Mouse (Mus musculus): ENCODE measurements around the gene Dclre1a.
A peak's percentile ranks its signal among the peaks of the same experiment; 100 is the strongest.

Gene Dclre1a

DNA sequence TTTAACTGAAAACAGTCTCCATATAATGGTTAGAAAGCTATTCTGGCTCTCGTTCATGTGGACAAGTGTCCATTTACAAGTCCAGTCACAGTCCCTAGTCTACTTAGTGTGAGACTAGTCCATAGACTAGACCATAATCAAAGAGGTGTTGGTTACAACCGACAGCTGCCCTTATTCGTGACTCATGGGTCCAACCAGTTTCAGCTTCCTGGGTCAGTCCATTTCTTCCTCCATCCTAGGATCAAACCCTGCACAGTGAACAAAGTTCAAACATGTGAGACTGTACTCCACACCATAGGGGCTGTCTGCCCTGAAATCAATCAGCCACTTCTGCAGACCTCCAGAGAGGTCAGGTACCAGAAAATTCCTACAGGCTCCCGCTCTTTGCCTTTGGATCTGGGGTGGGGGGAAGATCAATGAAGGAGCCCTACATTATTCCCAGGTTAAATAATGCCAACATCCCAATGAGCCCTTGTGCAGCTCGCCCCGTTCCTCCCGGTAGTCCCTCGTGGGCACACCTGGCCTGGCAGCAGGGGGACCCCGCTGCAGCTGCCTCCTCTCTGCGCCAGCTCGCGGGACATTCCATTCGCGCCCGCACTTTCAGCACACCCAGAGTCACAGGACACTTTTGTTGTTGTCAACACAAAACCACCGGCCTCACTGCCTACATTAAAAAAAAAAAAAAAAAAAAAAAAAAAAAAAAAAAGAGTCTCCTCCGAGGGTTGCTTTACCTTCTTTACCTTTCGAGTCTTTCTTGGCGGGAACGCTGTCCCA is at the start of gene Dclre1a:
Gene Dclre1a (minus strand): TSS at position 767 of the 774 bp plus-strand sequence.
- peak; percentile 39 for DNase-seq (ENCODE audit: low spot score)

DNA sequence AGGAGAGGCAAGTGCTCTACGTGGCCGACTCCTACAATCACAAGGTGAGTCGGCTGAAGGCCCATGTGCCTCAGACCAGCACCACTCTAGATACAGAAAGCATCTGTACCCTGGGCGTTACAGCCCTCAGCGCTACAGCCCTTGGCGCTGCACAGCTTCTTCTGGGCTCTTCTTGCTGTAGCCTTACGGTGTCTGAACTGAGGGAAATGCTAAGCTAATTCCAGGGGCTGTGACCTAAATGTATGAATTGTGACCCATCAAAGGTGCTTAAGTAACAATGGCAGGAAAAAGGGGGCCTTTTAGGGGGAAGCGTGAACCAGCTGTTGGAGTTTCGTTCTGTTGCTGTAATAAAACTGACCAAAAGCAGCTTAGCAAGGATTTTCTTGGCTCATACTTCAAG is 44.5 kb upstream of the Dclre1a start:
- no peak for DNase-seq (ENCODE audit: low spot score)

DNA sequence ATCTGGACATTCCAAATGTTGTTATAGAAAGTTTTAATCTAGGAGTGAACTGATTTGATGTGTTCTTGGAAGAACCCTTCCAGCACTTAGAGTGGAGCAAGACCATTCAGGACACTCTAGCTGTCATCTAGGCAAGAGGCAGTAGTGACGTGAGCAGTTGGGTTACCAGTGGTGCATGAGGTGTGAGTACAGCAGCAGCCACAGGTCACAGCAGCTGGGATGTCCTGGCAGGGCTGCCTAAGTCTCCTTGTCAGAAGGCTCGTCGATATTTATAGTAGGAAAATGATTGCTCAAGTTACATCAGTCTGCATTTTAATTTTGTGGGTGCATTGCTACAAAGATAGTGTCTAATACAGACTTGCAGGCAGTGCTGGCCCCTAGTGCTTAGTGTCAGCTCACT is 42.2 kb upstream of the Dclre1a start:
- DNase-seq (ENCODE audit: low spot score), result no peak

DNA sequence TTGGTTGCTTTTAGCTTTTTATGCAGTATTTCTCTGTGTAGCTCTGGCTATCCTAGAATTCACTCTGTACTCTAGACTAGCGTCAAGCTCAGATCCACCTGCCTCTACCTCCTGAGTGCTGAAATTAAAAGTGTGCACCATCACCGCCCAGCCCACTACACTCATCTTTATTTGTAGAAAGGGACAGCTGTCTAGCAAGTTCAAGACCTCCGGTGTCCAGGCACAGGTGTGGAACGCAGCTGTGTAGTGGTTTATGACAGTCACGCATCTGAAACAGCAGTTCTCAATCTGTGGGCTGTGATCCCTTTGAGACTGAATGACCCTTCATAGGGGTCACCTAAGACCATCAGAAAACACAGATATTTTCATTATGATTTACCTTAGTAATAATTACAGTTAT is 41.4 kb upstream of the Dclre1a start:
- DNase-seq (ENCODE audit: low spot score), result no peak

DNA sequence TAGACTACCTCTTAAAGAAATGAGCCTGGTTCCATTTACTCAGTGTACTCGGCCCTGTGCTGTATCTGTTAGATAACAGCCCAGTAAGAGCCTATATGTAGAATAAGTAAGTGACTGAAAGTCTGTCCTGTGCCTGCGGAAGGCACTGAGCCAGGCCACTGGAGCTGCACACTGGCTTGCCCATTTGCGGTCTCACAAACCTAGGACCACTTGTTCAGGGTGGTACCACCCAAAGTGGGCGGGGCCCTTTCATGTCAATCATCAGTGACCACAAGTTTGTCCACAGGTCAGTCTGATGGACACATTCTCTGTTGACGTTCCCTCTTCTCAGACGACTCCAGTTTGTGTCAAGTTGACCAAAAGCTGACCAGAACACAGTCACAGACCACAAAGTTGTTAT is 41.0 kb upstream of the Dclre1a start:
- DNase-seq (ENCODE audit: low spot score), result no peak

DNA sequence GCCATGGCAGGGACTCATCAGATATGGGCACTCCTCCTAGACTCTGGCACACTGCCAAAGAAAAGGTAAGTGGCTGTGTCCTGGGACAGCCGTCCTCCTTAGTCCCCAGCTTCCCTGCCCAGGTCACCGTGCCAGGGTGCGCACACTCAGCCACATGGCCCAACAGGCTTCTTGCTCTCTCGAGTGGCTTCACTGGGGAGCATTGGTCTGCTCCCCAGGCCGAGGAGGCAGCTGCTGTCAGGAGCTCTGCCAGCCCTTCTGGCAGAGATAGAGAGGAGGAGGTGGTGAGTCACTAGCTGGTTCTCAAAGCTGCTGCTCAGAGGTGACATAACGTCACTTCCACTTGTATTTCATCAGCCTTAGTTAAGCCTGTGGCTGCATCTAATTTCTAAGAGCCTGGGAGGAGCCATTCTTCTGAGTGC is 40.2 kb upstream of the Dclre1a start:
- peak; percentile 91 for DNase-seq (ENCODE audit: low spot score)

DNA sequence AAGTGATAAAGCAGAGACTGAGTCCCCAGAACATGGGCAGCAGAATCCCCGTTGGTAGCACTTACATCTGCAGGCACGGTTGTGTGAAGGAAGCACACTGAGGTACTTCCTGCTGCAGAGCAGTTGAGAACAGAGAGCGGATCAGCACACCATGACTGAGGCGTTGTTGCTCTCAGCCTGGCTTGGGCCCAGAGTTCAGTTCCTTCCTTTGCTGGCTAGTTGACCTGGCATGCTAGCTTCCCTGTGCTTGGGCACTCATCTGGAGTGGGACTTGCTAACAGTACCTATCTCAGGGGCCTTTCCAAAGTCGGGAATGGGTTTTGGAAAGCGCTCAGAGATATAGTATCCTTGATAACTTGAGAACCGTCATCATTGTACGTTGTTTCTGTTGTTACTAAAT is 38.3 kb upstream of the Dclre1a start:
- no peak for DNase-seq (ENCODE audit: low spot score)

DNA sequence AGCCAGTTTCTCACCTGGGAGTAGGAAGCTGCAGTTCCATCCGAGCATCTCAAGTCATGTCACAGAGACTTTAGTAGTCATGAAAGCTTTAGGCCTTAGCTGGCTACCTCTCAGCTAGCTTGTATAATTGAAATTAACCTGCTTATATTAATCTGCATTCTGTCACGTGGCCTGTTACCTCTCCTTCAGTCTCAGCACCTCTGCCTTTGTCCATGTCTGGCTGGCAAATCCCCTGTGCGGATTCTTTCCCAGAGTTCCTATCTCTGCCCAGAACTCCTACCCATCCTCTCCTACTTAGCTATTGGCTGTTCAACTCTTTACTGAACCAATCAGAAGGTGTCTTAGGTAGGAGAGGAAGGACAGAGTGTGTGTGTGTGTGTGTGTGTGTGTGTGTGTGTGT is 36.3 kb upstream of the Dclre1a start:
- no peak for DNase-seq (ENCODE audit: low spot score)

DNA sequence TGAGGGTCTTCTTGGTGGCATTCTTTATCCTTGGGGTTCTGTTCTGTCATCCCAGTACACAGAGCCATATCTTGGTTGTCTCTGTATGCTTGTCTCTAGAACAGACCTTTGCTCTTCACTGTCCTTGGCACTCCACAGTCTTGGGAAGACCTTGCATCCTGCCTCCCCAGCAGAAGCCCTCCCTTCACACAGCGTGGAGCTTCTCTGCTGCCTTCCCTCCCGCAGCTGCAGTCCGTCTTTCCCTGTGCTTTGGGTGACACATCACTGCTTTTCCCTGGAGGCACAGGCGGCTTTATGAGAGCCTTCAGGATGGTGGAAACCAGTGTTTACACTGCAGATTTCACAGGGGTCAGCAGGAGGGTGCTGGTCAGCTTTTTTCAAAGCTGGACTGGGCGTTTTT is 35.8 kb upstream of the Dclre1a start:
- no peak for DNase-seq (ENCODE audit: low spot score)

DNA sequence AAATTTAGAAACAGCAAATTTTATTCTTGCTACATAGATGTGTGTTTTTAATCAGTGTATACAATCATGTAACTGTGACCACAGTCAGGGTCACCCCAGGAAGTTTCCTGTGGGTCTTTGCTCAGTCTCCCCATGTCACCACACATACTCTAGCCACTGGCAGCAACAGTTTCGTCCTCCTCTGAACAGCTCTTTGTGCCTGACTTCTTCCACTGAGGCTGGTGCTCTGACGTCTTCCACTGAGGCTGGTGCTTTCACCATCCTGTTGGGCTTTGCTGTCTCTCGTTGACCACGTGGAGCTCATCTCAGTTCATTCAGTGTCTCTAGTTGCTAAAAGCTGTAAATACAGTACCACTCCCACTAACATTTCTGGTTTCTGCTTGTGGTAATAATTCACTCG is 34.0 kb upstream of the Dclre1a start:
- DNase-seq (ENCODE audit: low spot score), result no peak

DNA sequence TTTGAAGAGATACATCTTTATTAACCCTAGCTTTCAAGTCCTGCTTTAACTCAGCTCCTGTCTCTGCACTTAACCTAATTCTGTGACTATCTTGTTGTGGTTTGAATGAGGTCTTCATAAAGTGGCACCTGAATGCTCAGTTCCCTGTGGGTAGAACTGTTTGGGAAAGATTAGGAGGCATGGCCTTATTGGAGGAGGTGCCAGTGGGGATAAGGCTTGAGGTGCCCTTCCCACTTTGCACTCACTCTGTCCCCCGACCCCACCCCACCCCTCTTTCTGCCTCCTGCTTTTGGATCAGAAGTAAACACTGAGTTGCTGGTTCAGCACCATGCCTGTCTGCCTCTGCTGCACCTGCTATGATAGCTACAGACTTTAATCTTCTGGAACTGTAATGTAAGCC is 29.8 kb upstream of the Dclre1a start:
- DNase-seq (ENCODE audit: low spot score), result no peak

DNA sequence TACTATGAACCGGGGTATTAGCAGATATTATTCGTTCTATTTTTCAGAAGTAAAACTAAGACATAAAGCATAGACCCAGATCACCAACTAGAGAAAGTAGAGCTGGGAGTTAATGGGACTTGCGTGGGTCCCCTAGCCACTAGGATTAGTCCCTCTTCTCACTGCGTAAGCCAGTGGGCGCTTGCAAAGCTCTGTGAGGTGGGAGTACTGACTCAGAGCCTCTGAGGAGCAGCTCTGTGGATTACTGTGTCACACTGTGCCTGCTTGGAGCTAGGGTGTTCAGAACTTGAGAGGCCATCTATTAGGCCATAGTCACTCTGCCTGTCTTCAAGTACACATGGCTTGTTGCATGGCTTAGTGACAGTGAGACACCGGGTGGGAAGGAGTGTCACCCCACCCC is 25.2 kb upstream of the Dclre1a start:
- no peak for DNase-seq (ENCODE audit: low spot score)

DNA sequence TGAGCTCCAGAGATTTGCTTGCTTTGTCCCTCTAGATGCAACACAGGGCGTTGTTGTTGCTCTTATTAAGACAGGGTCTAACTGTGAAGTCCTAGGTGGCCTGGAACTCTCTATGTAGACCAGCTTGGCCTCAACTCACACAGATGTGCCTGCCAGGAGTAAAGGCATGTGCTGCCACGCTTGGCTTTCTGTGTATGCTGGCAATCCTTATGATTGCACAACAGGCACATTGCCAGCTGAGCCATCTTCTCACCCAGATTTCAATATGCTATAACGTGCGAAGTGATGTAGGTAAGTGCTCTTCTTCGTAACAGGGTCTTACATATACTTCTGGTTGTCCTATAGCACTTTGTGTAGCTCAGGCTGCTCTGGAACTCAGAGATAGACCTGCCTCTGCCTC is 23.9 kb upstream of the Dclre1a start:
- DNase-seq (ENCODE audit: low spot score), result peak; percentile 57

DNA sequence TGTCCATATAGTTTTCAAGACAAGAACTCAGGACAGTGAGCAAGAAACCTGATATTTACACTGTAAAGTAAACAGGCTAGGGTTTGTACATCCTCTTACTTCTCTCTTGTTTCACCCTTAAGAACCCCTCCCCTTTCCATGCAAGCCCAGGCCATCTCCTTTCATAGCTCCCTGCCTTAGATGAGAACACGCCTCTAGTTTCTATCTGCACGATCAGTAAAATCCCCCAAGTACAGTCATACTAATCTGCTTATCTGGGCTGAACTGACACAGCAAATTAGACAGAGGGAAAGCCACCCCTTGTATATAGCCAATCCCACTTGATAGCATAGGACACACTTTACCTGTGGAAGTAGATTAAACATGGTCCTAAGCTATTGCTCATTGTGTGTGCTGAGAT is 23.2 kb upstream of the Dclre1a start:
- DNase-seq (ENCODE audit: low spot score), result no peak

DNA sequence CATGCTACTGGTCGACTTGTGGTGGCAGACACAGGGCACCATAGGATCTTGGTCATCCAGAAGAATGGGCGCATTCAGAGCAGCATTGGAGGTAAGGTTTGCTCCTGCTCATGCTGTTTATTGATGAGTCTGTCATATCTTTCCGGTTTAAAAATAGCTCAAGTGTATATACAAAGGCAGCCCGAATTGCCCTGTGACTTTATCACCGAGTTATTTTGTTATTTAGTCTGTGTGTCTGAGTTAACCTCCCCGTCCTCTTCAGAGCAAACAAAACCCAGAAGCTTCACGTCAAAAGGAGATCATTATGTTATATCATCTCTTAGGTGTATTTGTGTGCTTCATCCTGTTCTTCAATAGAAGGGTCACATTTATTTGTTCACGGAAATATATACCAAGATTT is 22.8 kb upstream of the Dclre1a start:
- DNase-seq (ENCODE audit: low spot score), result no peak

DNA sequence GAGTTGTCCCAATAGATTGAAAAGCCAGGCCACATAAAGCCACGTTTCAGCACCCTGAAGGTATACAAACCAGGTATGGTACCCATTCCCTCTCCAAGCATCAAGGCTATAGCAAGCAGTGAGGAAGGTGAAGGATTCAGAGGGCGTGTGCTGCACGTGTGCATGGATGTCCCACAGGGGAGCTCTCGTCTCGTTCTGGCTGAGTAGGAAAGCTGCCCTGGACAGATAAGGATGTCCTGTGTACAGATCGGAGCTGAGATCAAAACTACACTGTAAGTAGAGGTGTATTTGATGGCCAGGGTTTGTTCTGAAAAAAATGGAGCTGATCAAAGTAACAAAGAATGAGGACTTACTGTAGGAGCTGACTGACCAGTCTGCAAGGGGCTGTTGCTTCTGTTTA is 18.9 kb upstream of the Dclre1a start:
- DNase-seq (ENCODE audit: low spot score), result no peak

DNA sequence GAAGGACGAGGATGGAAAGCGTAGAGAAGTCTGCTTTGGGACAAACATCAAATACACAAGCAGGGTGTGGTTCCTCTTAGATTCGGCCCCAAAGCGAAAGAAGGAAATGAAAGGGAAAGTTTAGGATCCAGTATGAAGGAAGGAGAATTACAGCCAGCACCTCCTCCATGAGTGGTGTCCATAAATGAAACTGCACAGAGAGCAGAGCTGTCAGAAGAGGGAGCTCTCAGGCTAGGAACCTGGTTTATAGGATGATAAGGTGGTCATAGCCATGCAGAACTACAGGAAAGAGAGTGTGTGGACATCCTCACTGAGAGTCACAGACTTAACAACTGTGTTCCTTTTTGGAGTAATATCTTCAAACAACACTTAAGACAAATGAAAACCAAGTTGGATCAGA is 18.0 kb upstream of the Dclre1a start:
- peak; percentile 63 for DNase-seq (ENCODE audit: low spot score)

DNA sequence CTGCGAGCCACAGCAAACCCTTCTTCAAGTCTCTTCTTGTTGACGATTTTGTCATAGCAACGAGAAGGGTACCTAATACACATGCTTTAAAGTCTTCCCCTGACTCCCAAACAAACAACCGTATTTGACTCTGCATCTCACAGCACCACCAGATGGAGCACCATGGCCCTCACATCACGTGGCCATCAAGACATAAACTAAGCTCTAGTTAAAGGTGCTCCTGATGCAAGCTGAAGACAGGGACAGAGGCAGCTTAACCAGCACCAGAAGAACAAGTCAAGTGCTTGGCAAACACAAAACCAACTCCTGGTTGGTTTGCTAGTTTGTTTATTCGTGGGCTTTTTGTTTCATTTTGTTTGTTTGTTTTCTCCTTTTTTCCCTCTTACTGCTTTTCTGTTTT is 17.3 kb upstream of the Dclre1a start:
- DNase-seq (ENCODE audit: low spot score), result peak; percentile 24

DNA sequence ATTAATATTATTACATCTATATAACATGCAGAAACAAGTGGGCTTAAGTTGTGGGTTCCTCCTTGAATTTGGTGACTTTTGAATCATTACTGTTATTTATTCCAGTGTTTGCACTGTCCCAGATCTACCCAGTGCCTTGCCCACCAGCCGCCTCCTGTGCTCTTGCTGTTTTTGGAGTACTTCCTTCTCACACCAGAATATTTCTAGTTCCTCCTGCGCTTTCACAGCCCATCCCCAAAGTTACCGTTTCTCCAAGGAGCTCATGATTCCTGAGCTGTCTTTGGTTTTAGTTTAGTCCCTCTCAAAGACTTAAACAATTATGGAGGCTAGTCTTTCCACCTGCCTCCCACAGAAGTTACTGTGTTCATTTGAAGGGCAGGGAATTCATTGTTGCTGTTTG is 15.4 kb upstream of the Dclre1a start:
- DNase-seq (ENCODE audit: low spot score), result no peak

DNA sequence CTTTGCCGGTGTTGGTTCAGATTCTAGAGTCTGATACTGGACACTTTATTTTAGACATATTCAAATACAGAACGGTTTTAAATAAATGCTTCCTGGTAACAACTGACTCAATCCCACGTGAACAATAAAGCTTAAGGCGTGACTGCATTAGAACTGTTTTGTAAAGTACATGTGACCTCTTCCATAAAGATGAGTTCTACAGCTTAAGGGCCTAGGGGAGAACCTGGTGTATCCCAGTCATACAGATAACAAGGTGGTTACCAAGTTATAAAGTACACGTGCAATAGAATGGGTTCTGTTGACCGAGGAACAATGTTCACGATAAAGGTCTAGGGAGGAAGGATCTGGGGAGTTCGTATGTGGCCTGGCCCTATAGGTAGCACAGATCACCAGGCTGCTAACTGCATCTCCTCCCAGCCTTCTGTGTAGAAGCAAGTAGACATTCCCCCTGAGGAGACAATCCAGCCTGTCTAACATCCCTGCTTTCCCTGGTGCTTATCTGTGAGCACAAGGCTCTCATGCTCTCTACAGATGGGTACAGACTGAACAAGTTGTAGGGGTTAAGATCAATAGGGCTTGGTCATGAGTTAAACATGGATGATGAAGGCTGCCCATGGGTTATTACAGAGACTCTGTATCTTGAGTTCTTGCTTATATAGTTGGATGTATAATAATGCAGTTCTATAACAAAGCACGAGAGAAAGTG is 14.6 kb upstream of the Dclre1a start:
- no peak for DNase-seq (ENCODE audit: low spot score)

DNA sequence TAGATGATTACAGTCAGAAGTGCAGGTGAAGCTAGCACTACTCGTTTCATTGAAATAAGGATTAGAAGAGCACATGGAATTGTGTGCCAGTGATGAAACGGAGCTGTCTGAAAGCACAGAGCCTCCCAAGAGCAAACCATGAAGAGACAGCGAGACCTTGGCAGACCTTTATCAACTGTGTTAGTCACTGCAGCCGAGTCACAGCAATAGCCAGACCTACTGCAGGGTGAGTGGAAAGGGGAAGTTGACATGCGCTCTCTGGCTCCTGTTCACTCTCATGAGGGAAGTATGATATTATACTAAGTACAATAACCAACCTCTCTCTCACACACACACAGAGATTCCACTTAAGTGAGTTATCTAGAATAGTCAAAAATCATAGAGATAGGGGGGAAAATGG is 8.0 kb upstream of the Dclre1a start:
- peak; percentile 36 for DNase-seq (ENCODE audit: low spot score)

DNA sequence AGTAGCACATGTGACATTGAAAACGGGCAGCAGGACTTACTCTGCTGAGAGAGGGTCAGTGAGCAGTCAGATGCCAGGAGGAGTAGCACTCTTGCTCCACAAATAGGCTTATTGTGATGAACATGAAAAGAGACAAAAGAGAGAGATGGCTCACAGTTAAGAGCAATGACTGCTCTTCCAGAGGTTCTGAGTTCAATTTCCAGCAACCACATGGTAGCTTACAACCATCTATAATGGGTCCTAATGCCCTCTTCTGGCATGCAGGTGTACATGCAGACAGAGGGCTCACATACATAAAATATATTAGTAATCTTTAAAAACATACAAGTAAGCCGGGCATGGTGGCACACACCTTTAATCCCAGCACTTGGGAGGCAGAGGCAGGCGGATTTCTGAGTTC is 5.2 kb upstream of the Dclre1a start:
- no peak for DNase-seq (ENCODE audit: low spot score)

DNA sequence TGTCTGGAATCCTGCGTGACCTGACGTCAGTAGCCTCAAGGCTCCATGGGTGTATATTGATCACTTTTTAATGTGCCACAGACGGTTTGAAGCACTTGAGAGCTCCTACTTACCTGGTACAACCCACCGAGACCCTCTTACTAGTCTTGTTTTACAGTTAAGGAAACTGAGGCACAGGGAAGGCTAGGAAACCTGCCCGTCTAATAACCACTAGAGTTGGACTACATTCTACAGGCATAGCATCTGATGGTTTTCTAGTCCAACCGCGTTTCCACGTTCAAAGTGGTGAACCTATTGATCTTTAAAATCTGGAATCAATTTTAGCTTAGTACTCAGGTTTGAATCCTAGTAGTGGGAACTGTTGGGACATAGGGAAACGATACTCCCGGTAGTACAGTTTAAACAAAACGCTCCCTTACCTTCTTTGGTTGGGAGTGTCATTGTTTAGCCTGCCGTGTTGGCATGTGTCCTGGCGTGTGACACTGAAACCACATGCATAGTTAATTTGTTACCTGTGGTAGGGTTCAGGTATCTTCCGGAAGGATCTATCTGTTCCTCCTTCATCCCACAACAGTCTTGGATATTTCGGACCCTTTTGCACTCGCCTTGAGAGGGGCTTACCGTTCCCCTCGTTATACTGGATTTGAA is 1.1 kb upstream of the Dclre1a start:
- DNase-seq (ENCODE audit: low spot score), result peak; percentile 55

Data from adipocyte (in vitro differentiated cells).